Mouse (Mus musculus): ENCODE measurements around the gene Gm12185.
"Not testable (repeated sequence)": the region's sequence is repeated elsewhere in the genome, so short reads cannot be mapped to it uniquely, and the experiment has no call there.

DNA sequence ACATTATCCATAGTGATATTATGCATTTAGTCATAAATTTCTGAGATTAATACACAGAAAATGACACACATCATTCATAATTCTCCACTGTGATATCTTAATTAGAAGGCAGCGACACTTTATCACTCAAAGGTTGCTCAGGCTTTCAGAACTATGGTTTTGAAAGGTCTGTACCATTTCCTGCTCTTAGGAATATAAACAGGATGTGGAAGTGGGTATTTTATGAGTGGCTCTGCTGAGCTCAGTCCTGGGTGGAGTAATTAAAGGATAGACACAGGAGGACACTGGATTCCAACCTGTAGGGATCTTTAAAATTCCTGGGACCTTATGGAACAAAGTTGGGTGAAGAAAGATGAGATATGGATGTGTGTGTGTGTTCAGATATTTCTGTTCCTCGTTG lies 14.3 kb upstream of the Gm12185 start:
- TF ChIP-seq CTCF, EP300 (IDR thresholded peaks at IDR 0.05; ENCODE audit: low read depth): not testable (repeated sequence)

Measured in liver, postnatal 0 days (tissue).